Mouse (Mus musculus) myocyte (in vitro differentiated cells): ENCODE data around the gene Acrv1. TPM values are rescaled to one million over a fixed set of nuclear protein-coding genes. Genes with fewer than 3 reads are reported as not detected.
"Not testable (repeated sequence)": the region's sequence is repeated elsewhere in the genome, so short reads cannot be mapped to it uniquely, and the experiment has no call there.

Experiments
- H3K27me3 ChIP-seq: one replicate; pipeline ENCODE4 v1.6.1; 2011; ENCODE audit not compliant: control insufficient read depth, insufficient read depth, insufficient read length
- H3K36me3 ChIP-seq: one replicate; pipeline ENCODE4 v1.6.1; 2011; ENCODE audit not compliant: control insufficient read depth, insufficient read depth
- H3K4me2 ChIP-seq: one replicate; pipeline ENCODE4 v1.6.1; 2011; ENCODE audit warnings: low read depth, control low read depth
- H3K4me3 ChIP-seq: one replicate; pipeline ENCODE4 v1.5.1; 2011; ENCODE audit warnings: mild to moderate bottlenecking, control low read depth, moderate library complexity
- H3K79me2 ChIP-seq: one replicate; pipeline ENCODE4 v1.6.1; 2011; ENCODE audit not compliant: control insufficient read depth, insufficient read depth
- H3ac ChIP-seq: one replicate; pipeline ENCODE4 v1.6.1; 2011; ENCODE audit not compliant: control insufficient read depth, insufficient read length
- CEBPB ChIP-seq: IDR thresholded peaks from 2 replicates; pipeline ENCODE4 v1.6.1; 2011; ENCODE audit warnings: mild to moderate bottlenecking, moderate library complexity; ENCODE audit not compliant: poor library complexity, insufficient read depth, severe bottlenecking
- E2F4 ChIP-seq: IDR thresholded peaks from one replicate; pipeline ENCODE4 v1.6.1; 2011; ENCODE audit warnings: mild to moderate bottlenecking, control low read depth, moderate library complexity; ENCODE audit not compliant: insufficient read depth
- MAX ChIP-seq: IDR thresholded peaks from one replicate; pipeline ENCODE4 v1.6.1; 2011; ENCODE audit warnings: low read depth, mild to moderate bottlenecking, control low read depth
- MYOD1 ChIP-seq, 3 experiments: IDR thresholded peaks; one replicate each; pipeline ENCODE4 v1.6.1; 2011; ENCODE audit warnings: control low read depth in 2 of 3, low read depth in 2 of 3, mild to moderate bottlenecking in 2 of 3, moderate library complexity in 1 of 3; ENCODE audit not compliant: insufficient read length in 2 of 3, control insufficient read depth in 1 of 3
- MYOG ChIP-seq, 3 experiments: IDR thresholded peaks; one replicate each; pipeline ENCODE4 v1.6.1; 2011; ENCODE audit warnings: control low read depth in 2 of 3, low read depth in 2 of 3, mild to moderate bottlenecking in 2 of 3; ENCODE audit not compliant: insufficient read length in 2 of 3, control insufficient read depth in 1 of 3, insufficient read depth in 1 of 3
- POLR2A ChIP-seq: IDR thresholded peaks from one replicate; pipeline ENCODE4 v1.6.1; 2011; ENCODE audit warnings: low read depth, mild to moderate bottlenecking, control low read depth, moderate library complexity; ENCODE audit not compliant: insufficient read length
- POLR2AphosphoS2 ChIP-seq: IDR thresholded peaks from one replicate; pipeline ENCODE4 v1.6.1; 2011; ENCODE audit warnings: low read depth, control low read depth; ENCODE audit not compliant: insufficient read length
- REST ChIP-seq: IDR thresholded peaks from one replicate; pipeline ENCODE4 v1.6.1; 2011; ENCODE audit warnings: mild to moderate bottlenecking, control low read depth, moderate library complexity; ENCODE audit not compliant: insufficient read depth, insufficient read length
- SRF ChIP-seq: IDR thresholded peaks from one replicate; pipeline ENCODE4 v1.6.1; 2011; ENCODE audit warnings: low read depth; ENCODE audit not compliant: control insufficient read depth, insufficient read length
- TCF12 ChIP-seq: IDR thresholded peaks from one replicate; pipeline ENCODE4 v1.6.1; 2011; ENCODE audit warnings: mild to moderate bottlenecking, control low read depth; ENCODE audit not compliant: poor library complexity, insufficient read depth, severe bottlenecking
- TCF3 ChIP-seq: IDR thresholded peaks from one replicate; pipeline ENCODE4 v1.6.1; 2011; ENCODE audit warnings: low read depth, control low read depth; ENCODE audit not compliant: insufficient read length
- USF1 ChIP-seq: IDR thresholded peaks from one replicate; pipeline ENCODE4 v1.6.1; 2011; ENCODE audit warnings: low read depth, mild to moderate bottlenecking, control low read depth, moderate library complexity
- polyA plus RNA-seq: library from polyadenylated mRNA; unstranded; fragments of >200 nt; fragmentation: generic; extraction: Trizol; gene quantifications from one replicate; pipeline ENCODE4 v1.2.1, GENCODE M21; 2012; ENCODE audit warnings: missing spikeins

Gene Acrv1
- not detected for polyA plus RNA-seq

DNA sequence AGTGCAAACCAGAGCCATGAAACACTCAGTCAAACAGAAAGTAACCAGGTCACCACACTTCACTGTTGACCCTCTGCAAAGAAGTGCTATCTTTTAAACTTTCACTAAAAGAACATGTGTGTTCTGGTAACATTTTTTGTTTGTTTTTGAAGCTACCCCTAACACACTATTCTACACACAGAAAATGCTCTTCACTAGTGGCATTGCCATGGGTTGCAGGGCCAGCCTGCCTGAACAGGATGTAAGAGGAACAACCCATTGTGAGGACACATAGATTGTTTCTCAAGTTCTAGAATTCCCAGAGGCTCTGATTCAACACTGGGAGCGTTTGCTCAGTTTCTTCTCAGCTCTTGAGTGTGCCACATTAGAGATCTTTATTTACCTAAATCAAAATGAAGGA lies at the start of gene Acrv1:
Gene Acrv1, plus strand, starts transcription at position 301 of the 400 bp plus-strand sequence.
- Histone ChIP-seq H3K36me3 (no peaks in the 10 kb centered on the region), H3K4me2 (no peak within 1 kb of the TSS), H3K4me3 (no peak within 1 kb of the TSS), H3K79me2 (no peaks in the 10 kb centered on the region), H3ac (no peak within 1 kb of the TSS), H3K27me3 (no peaks in the 10 kb centered on the region)
- no peak for TF ChIP-seq USF1
- no peak for TF ChIP-seq MYOD1 (IDR thresholded peaks at IDR 0.05; ENCODE audit: control insufficient read depth in 1 of 3, insufficient read length in 2 of 3, low read depth in 2 of 3)
- TF ChIP-seq SRF: no peak
- no peak for TF ChIP-seq MAX
- TF ChIP-seq POLR2AphosphoS2: no peak
- TF ChIP-seq MYOG (IDR thresholded peaks at IDR 0.05; ENCODE audit: control insufficient read depth in 1 of 3, insufficient read depth in 1 of 3, insufficient read length in 2 of 3, low read depth in 2 of 3): no peak
- TF ChIP-seq E2F4: no peak
- no peak for TF ChIP-seq POLR2A
- TF ChIP-seq CEBPB: no peak
- TF ChIP-seq TCF12: no peak
- no peak for TF ChIP-seq REST
- no peak for TF ChIP-seq TCF3

- H3K36me3 ChIP-seq, H3K27me3 ChIP-seq, H3K4me3 ChIP-seq, H3K79me2 ChIP-seq, H3ac ChIP-seq, H3K4me2 ChIP-seq: not testable (repeated sequence)
Measured at GRCm38 (mm10) chr9:36643276-36643675, 49.7 kb upstream of the Acrv1 start, which contains the start of gene A630095E13Rik. TSS of gene A630095E13Rik (minus strand) at chr9:36643376.

DNA sequence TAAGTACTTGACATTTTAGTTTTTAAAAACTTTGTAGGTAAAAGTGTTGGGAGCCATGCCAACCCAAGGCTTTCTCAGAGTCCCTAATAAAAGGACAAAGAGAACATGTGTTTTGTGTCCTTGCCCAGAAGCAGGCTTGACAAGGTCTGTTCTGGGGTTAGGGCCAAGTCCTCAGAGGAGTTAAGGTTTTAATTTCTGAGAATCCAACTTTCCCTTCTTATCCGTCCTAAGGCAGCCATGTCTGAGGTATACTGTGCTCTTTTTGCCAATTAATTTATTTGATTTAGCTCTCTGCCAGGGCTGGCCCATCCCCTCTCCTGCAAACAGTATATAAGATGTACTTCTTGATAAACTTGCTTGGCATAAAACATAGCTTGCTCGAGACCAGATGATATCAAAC lies 11.6 kb upstream of the Acrv1 start:
- H3K79me2 ChIP-seq: no peaks in the 10 kb centered on the region
- no peak overlapping the region for H3ac ChIP-seq
- H3K4me2 ChIP-seq: no peak overlapping the region
- TF ChIP-seq SRF (no peak), USF1 (no peak), MAX (no peak), TCF12 (no peak), REST (no peak), TCF3 (no peak), MYOD1 (IDR thresholded peaks at IDR 0.05; ENCODE audit: control insufficient read depth in 1 of 3, insufficient read length in 2 of 3, low read depth in 2 of 3) (no peak), CEBPB (no peak), POLR2AphosphoS2 (no peak), POLR2A (no peak), MYOG (IDR thresholded peaks at IDR 0.05; ENCODE audit: control insufficient read depth in 1 of 3, insufficient read depth in 1 of 3, insufficient read length in 2 of 3, low read depth in 2 of 3) (no peak), E2F4 (no peak)
- no peak overlapping the region for H3K4me3 ChIP-seq
- H3K27me3 ChIP-seq: no peaks in the 10 kb centered on the region
- no peaks in the 10 kb centered on the region for H3K36me3 ChIP-seq

- Histone ChIP-seq H3K79me2 (no peaks in the 10 kb centered on the region), H3K36me3 (no peaks in the 10 kb centered on the region), H3ac (no peak overlapping the region), H3K27me3 (no peaks in the 10 kb centered on the region), H3K4me3 (no peak overlapping the region), H3K4me2 (no peak overlapping the region)
- TF ChIP-seq TCF3 (no peak), MYOD1 (IDR thresholded peaks at IDR 0.05; ENCODE audit: control insufficient read depth in 1 of 3, insufficient read length in 2 of 3, low read depth in 2 of 3) (no peak), TCF12 (no peak), CEBPB (no peak), POLR2A (no peak), MYOG (IDR thresholded peaks at IDR 0.05; ENCODE audit: control insufficient read depth in 1 of 3, insufficient read depth in 1 of 3, insufficient read length in 2 of 3, low read depth in 2 of 3) (no peak), POLR2AphosphoS2 (no peak), E2F4 (no peak), MAX (no peak), SRF (no peak), USF1 (no peak), REST (no peak)
Measured at GRCm38 (mm10) chr9:36687329-36687728, 5.7 kb upstream of the Acrv1 start.

DNA sequence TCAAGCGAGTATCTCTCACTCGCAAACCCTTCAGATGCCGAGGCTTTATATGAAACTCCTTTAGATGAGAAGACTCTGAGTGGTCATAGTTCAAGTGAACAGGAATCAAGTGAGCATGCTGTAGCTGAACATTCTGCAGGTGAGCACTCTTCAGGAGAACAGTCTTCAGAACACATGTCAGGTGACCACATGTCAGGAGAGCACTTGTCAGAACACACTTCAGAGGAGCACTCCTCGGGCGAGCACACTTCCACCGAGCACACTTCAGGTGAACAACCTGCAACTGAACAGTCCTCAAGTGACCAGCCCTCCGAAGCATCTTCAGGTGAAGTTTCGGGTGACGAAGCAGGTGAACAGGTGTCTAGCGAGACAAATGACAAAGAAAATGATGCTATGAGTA lies 1.3 kb downstream of the Acrv1 start:
- TF ChIP-seq MYOG (IDR thresholded peaks at IDR 0.05; ENCODE audit: control insufficient read depth in 1 of 3, insufficient read depth in 1 of 3, insufficient read length in 2 of 3, low read depth in 2 of 3): no peak
- TF ChIP-seq TCF12: no peak
- TF ChIP-seq POLR2AphosphoS2: no peak
- H3K36me3 ChIP-seq: no peaks in the 10 kb centered on the region
- no peak overlapping the region for H3K4me2 ChIP-seq
- no peak overlapping the region for H3ac ChIP-seq
- H3K79me2 ChIP-seq: no peaks in the 10 kb centered on the region
- no peaks in the 10 kb centered on the region for H3K27me3 ChIP-seq
- no peak overlapping the region for H3K4me3 ChIP-seq
